Mouse (Mus musculus) spleen, adult 18-20 months (tissue): ENCODE results near the gene Kcnq2.

Source experiments
- DNase-seq, 2 experiments: peaks; one replicate each; pipeline ENCODE4 v3.0.0; 2022; ENCODE audit warnings: mixed read lengths in 2 of 2

Kcnq2 gene

GRCm38 (mm10) chr2:181036561-181036960 is 98.5 kb downstream of the Kcnq2 start:
- no peak for DNase-seq

GRCm38 (mm10) chr2:181035186-181035585 is 99.9 kb downstream of the Kcnq2 start:
- no peak for DNase-seq

DNA sequence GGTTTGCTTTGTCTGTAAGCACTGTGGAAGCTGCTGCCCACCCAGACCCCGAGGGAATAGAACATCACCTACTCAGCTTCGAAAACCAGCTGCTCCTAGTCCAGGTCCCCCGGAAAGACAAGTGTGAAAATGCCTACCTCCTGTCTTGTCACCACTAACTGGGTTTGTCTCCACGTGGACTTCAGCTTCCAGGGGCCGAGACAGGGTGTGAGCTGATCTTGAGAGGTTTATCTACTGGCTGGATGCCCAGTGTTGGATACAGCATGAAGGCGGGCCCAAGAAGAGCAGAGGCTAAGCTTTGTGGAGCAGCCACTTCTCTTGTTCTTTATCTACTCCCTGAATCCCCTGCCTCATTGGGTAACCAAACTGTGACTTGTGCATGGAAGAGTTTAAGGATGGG is 101.8 kb downstream of the Kcnq2 start:
- no peak for DNase-seq

- DNase-seq, result no peak
Observed at GRCm38 (mm10) chr2:181032407-181032806, 102.7 kb downstream of the Kcnq2 start.

DNA sequence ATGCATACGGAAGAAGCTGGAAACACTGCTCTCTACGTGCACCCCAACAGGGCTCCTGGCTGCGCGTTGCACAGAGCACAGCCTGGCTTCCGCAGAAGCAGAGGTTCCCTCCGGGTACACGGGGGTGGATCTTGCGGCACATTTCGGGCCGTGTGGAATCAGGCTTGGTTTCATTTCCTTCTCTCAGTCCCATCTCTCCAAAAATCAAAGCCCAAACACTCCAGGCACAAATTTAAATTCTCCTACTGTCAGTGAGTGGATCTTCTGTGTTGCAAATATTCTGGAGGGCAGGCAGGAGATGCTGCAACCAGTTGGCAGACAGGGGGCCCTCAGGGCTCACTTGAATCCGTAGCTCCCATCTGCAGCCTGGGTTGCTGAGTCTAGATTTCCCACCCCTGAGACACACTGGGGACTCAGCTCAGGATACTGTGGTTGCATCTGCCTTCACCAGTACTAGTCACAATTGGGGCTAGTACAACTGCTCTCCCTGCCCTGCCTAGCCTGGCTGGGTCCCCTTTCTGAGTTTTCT is 103.6 kb downstream of the Kcnq2 start:
- no peak for DNase-seq
